Mouse (Mus musculus) liver, embryonic 15.5 days (tissue): Measurements from ENCODE around the gene Zc3h7a. TPM values are rescaled to one million over a fixed set of nuclear protein-coding genes. Genes with fewer than 3 reads are reported as not detected.

ENCODE experiments used
- ATAC-seq: fragments of 200-750 bp; cut with Nextera tagmentation; 2 replicates; pipeline ENCODE4 v1.8.0; 2017; ENCODE audit warnings: moderate number of reproducible peaks, mild to moderate bottlenecking, moderate library complexity; ENCODE audit not compliant: insufficient read depth
- H3K27ac ChIP-seq: fragments of 300-500 bp; sonication (generic); replicated peaks from 2 replicates; pipeline ENCODE4 v1.5.1; 2015; ENCODE audit warnings: mild to moderate bottlenecking, inconsistent platforms
- H3K27me3 ChIP-seq: fragments of 300-500 bp; sonication (generic); 2 replicates; pipeline ENCODE4 v1.6.1; 2015; ENCODE audit warnings: mild to moderate bottlenecking, inconsistent platforms
- H3K36me3 ChIP-seq: fragments of 300-500 bp; sonication (generic); replicated peaks from 2 replicates; pipeline ENCODE4 v1.6.1; 2015; ENCODE audit warnings: moderate library complexity, mild to moderate bottlenecking, inconsistent platforms
- H3K4me1 ChIP-seq: fragments of 300-500 bp; sonication (generic); replicated peaks from 2 replicates; pipeline ENCODE4 v1.6.1; 2015; ENCODE audit warnings: inconsistent platforms
- H3K4me2 ChIP-seq: fragments of 300-500 bp; sonication (generic); 2 replicates; pipeline ENCODE4 v1.6.1; 2015; ENCODE audit warnings: moderate library complexity, mild to moderate bottlenecking, inconsistent platforms
- H3K4me3 ChIP-seq: fragments of 300-500 bp; sonication (generic); replicated peaks from 2 replicates; pipeline ENCODE4 v1.5.1; 2015; ENCODE audit warnings: mild to moderate bottlenecking, inconsistent platforms
- H3K9ac ChIP-seq: fragments of 300-500 bp; sonication (generic); 2 replicates; pipeline ENCODE4 v1.6.1; 2015; ENCODE audit warnings: moderate library complexity, mild to moderate bottlenecking, inconsistent platforms
- H3K9me3 ChIP-seq: fragments of 300-500 bp; sonication (generic); replicated peaks from 2 replicates; pipeline ENCODE4 v1.6.1; 2016; ENCODE audit warnings: inconsistent platforms
- WGBS: fragments of 180-500 bp; shearing (Covaris S2); methylation state at CpG from one replicate; pipeline ENCODE4 v1.1.7; 2015; ENCODE audit warnings: mixed read lengths; ENCODE audit not compliant: insufficient replicate concordance; 5-methylcytosine and 5-hydroxymethylcytosine counted together
- polyA plus RNA-seq: library from polyadenylated mRNA; unstranded; fragments of >200 nt; fragmentation: Nextera tagmentation; extraction: Ambion mirVana; gene quantifications from 2 replicates; pipeline ENCODE4 v1.2.1, GENCODE M21; 2015

Gene Zc3h7a
- polyA plus RNA-seq, 1 experiment from 2014 or later, result 33.2 TPM

DNA sequence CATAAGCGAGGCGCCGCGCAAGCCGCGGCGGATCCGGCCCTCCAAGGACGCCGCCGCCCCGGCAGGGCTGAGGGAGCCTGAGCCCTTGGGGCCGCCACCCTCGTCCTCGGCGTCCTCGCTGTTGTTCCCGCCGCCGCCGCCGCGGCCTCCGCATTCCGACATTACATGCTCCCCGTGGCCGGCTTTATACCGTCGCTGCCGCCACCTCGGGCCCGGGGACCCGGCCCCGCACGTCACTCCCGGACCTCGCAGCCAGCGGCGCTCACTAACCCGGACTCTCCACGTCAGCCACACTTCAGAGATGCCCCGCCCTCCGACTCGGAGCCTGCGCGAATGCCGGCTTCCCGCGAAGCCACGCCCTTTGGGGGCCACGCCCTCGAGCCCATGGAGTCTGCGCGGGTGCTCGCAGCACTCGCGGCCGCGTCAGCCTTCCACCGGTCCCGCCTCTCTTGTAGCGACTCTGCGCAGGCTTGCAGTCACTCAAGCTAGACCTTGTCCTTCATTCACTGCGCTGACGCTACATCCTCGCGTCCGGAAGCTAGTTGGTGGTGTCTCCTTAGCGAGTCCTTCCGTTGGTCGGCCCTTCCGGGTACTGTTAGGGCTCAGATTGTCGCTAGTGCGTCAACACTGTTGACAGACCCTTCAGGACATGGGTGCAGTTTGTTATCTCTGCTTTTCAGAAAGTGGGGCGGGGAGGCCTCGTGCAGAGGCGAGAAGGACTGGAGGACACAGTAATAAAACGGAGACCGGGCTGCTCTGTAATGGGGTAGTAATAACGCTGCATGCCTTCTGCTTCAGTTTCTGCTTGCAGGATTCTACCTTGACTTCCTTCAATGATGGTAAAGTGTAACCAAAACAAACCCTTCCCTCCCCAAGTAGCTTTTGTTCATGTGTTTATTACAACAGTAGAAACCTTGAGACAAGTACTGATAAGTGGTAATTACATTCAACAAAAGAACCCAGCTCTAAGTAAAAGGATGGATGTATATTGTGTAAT is 41.5 kb downstream of the Zc3h7a start, which contains the start of gene Txndc11:
Gene Txndc11 (minus strand): TSS at position 303 of the 997 bp plus-strand sequence.
- H3K27ac ChIP-seq, result peak within 1 kb of the TSS; percentile 100
- H3K4me1 ChIP-seq, result peaks cover 38% of the 10 kb centered on the region
- H3K27me3 ChIP-seq, result no peaks in the 10 kb centered on the region
- under 1% methylated on average over 80 of the region's 80 CpGs for WGBS
- ATAC-seq, result peak; percentile 94
- H3K9ac ChIP-seq, result peak within 1 kb of the TSS; percentile 99
- no peaks in the 10 kb centered on the region for H3K9me3 ChIP-seq
- peak within 1 kb of the TSS; percentile 93 for H3K4me2 ChIP-seq
- peaks cover 41% of the 10 kb centered on the region for H3K36me3 ChIP-seq
- H3K4me3 ChIP-seq, result peak within 1 kb of the TSS; percentile 91

GRCm38 (mm10) chr16:11133476-11134347 is 42.5 kb downstream of the Zc3h7a start:
- H3K4me3 ChIP-seq, result peak overlapping the region; percentile 91
- peak overlapping the region; percentile 99 for H3K9ac ChIP-seq
- under 1% methylated on average over 34 of the region's 34 CpGs for WGBS
- no peaks in the 10 kb centered on the region for H3K27me3 ChIP-seq
- H3K36me3 ChIP-seq, result peaks cover 33% of the 10 kb centered on the region
- H3K9me3 ChIP-seq, result no peaks in the 10 kb centered on the region
- ATAC-seq, result no peak; the same call in 1 of the 2 replicates
- H3K4me2 ChIP-seq, result peak overlapping the region; percentile 93
- H3K4me1 ChIP-seq, result peaks cover 38% of the 10 kb centered on the region
- peak overlapping the region; percentile 100 for H3K27ac ChIP-seq

GRCm38 (mm10) chr16:11132839-11133238 is 43.4 kb downstream of the Zc3h7a start:
- no peak overlapping the region for H3K27ac ChIP-seq
- no peak for ATAC-seq
- peaks cover 31% of the 10 kb centered on the region for H3K36me3 ChIP-seq
- H3K4me1 ChIP-seq, result peaks cover 38% of the 10 kb centered on the region
- H3K4me3 ChIP-seq, result peak overlapping the region; percentile 91
- H3K4me2 ChIP-seq, result peak overlapping the region; percentile 93
- no peaks in the 10 kb centered on the region for H3K27me3 ChIP-seq
- WGBS, result 23% methylated on average over 2 of the region's 2 CpGs
- H3K9me3 ChIP-seq, result no peaks in the 10 kb centered on the region
- peak overlapping the region; percentile 99; the same call in 1 of the 2 replicates for H3K9ac ChIP-seq

DNA sequence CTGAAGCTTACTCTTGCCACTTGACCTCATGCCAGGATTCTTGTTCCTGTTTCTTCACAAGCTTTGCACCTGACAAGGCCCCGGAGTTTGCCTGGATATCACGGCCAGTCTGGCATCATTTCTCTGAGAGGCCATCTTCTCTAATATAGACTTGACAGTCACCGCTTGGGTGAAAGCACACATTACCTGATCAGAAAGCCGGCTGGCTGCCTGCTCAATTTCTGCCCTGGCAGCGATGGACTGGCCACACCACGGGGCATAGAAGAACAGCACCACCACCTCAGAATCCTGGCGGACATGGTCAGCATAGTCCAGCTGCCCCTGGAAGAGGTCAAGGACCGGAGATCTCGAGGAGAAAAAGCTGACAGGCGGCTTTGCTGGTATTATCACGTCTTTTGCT is 47.9 kb downstream of the Zc3h7a start:
- no peak overlapping the region for H3K9ac ChIP-seq
- no peaks in the 10 kb centered on the region for H3K9me3 ChIP-seq
- H3K36me3 ChIP-seq, result peaks cover 47% of the 10 kb centered on the region
- H3K4me3 ChIP-seq, result no peak overlapping the region
- H3K4me2 ChIP-seq, result no peak overlapping the region
- no peaks in the 10 kb centered on the region for H3K27me3 ChIP-seq
- peaks cover 20% of the 10 kb centered on the region for H3K4me1 ChIP-seq
- 78% methylated on average over 11 of the region's 11 CpGs for WGBS
- no peak overlapping the region for H3K27ac ChIP-seq
- no peak for ATAC-seq

DNA sequence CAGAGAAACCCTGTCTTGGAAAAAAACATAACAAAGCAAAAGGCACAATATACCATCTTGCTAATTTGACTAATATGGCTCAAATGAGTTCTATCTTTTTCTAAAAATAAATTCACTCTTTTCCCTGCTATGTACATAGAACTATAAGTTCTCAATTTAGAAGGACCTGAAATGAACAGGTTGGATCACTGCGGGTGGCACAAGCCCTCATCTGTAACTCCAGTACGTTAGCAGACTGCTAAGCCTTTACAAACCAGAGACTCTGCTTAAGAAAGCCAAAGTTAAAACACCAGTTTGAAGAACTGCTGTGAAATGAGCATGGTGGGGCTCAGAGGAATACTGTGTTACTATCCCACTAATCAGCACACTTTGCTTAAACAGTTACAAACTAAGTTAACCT is 50.8 kb downstream of the Zc3h7a start:
- Histone ChIP-seq H3K27ac (no peak overlapping the region), H3K9me3 (no peaks in the 10 kb centered on the region), H3K4me2 (no peak overlapping the region), H3K4me3 (no peak overlapping the region), H3K4me1 (no peaks in the 10 kb centered on the region), H3K36me3 (peaks cover 54% of the 10 kb centered on the region), H3K27me3 (no peaks in the 10 kb centered on the region), H3K9ac (no peak overlapping the region)
- ATAC-seq, result no peak
- 81% methylated on average over 2 of the region's 2 CpGs for WGBS

- H3K9me3 ChIP-seq, result no peaks in the 10 kb centered on the region
- H3K4me2 ChIP-seq, result no peak overlapping the region
- no peak overlapping the region for H3K9ac ChIP-seq
- no peaks in the 10 kb centered on the region for H3K4me1 ChIP-seq
- H3K4me3 ChIP-seq, result no peak overlapping the region
- no peaks in the 10 kb centered on the region for H3K27me3 ChIP-seq
- 79% methylated on average over 1 of the region's 1 CpGs for WGBS
- peaks cover 66% of the 10 kb centered on the region for H3K36me3 ChIP-seq
- no peak overlapping the region for H3K27ac ChIP-seq
- ATAC-seq, result no peak
Observed at GRCm38 (mm10) chr16:11124110-11124509, 52.1 kb downstream of the Zc3h7a start.

DNA sequence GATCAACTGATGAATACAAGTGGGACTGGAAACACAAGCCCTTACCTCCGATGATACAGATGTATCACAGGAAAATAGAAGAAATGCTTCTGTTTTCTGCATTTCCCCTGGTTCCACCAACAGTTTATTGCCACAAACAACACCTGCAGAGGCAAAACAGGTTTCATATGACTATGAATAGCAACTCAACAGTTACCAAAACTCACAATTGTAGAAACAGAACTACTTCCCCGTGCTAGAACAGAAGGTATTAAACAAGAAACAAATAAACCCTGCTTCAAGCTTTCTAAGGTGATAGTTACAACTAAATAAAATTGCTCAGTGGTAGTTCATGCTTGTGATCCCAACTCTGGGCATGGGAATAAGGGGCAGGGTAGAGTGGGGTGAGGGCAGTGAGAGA is 53.6 kb downstream of the Zc3h7a start:
- Histone ChIP-seq H3K27me3 (no peaks in the 10 kb centered on the region), H3K9me3 (no peaks in the 10 kb centered on the region), H3K9ac (no peak overlapping the region), H3K4me3 (no peak overlapping the region), H3K36me3 (peaks cover 65% of the 10 kb centered on the region), H3K4me1 (no peaks in the 10 kb centered on the region), H3K27ac (no peak overlapping the region), H3K4me2 (no peak overlapping the region)
- WGBS, result 74% methylated on average over 2 of the region's 2 CpGs
- ATAC-seq, result no peak

DNA sequence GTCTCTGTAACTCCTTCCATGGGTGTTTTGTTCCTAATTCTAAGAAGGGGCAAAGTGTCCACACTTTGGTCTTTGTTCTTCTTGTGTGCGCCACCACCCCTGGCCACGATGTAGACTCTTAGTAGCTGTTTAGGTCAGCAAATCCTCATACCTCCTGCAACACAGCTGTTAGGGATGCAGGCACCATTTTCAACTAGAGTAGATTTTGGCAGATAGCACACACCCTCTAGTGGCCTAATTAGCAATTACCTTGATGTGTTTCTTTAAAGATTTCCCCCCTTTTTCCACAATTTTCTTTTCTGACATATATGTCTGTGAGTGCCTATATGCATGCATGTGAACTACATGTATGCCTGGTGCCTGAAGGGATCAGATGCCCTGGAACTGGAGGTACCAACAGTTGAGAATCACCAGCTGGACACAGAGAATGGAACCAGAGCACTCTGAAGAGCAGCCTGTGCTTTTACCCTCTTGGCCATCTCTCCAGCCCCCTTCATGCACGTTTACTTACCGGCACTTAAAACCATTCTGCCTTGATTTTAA is 66.9 kb downstream of the Zc3h7a start:
- Histone ChIP-seq H3K4me2 (no peak overlapping the region), H3K4me1 (no peaks in the 10 kb centered on the region), H3K4me3 (no peak overlapping the region), H3K27me3 (no peaks in the 10 kb centered on the region), H3K27ac (no peak overlapping the region), H3K9ac (no peak overlapping the region), H3K36me3 (peaks cover 5% of the 10 kb centered on the region; the same call in 1 of the 2 replicates), H3K9me3 (no peaks in the 10 kb centered on the region)
- ATAC-seq, result no peak
- 72% methylated on average over 4 of the region's 4 CpGs for WGBS

DNA sequence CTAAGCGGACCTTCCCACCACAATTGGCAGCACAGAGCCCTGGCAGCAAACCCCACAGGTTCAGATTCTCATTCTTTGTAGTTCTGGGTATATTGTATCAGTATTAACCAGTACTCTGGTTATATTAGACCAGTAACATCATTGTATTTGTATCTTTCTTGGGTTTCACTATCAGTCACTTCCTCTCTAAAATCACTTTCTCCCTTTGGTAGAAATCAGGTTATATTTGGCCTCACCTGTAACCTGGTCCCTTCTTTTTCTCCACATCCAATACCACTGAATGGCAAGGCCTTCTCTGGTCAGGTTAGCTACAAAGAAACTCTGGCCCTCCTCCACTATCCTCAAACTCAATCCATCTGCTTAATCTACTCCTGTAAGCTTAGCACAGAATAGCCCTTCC is 71.3 kb downstream of the Zc3h7a start:
- peaks cover 19% of the 10 kb centered on the region; the same call in 1 of the 2 replicates for H3K36me3 ChIP-seq
- no peaks in the 10 kb centered on the region for H3K27me3 ChIP-seq
- no peak overlapping the region for H3K4me3 ChIP-seq
- H3K27ac ChIP-seq, result no peak overlapping the region
- H3K4me2 ChIP-seq, result no peak overlapping the region
- no peaks in the 10 kb centered on the region for H3K4me1 ChIP-seq
- WGBS, result 65% methylated on average over 1 of the region's 1 CpGs
- no peaks in the 10 kb centered on the region for H3K9me3 ChIP-seq
- ATAC-seq, result no peak
- no peak overlapping the region for H3K9ac ChIP-seq

- Histone ChIP-seq H3K4me3 (no peak overlapping the region), H3K27me3 (no peaks in the 10 kb centered on the region), H3K4me2 (no peak overlapping the region), H3K4me1 (peaks cover 6% of the 10 kb centered on the region; the same call in 1 of the 2 replicates), H3K9ac (no peak overlapping the region), H3K27ac (no peak overlapping the region), H3K36me3 (peaks cover 24% of the 10 kb centered on the region), H3K9me3 (no peaks in the 10 kb centered on the region)
- ATAC-seq, result no peak
- 81% methylated on average over 3 of the region's 3 CpGs for WGBS
Observed at GRCm38 (mm10) chr16:11097301-11097700, 78.9 kb downstream of the Zc3h7a start.
